Mouse (Mus musculus) T-cell, adult 2 months (primary cell): Measurements from ENCODE around the gene Sf3b4.
A peak's percentile ranks its signal among the peaks of the same experiment; 100 is the strongest.
"Not testable (repeated sequence)": the region's sequence is repeated elsewhere in the genome, so short reads cannot be mapped to it uniquely, and the experiment has no call there.

ENCODE experiments used
- DNase-seq: peaks from one replicate; pipeline ENCODE4 v3.0.0; 2022; ENCODE audit warnings: low spot score

The Sf3b4 gene

DNA sequence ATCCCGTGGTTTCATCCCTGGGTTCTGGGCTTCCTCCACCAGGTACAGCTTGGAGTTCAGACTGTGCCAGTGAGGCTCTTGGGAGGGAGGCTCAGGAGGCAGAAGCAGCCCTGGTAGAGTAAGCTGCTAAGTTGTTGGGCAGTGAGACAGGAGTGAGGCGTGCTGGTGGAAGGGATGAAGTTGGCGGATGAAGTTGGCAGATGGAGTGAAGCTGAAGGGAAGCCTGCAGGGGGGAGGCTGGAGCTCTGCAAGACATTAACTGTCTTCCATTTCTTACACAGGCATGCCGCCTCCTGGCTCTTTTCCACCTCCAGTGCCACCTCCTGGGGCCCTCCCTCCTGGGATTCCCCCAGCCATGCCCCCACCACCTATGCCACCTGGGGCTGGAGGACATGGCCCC, 1.9 kb downstream of the Sf3b4 start:
- DNase-seq: not testable (repeated sequence)

DNA sequence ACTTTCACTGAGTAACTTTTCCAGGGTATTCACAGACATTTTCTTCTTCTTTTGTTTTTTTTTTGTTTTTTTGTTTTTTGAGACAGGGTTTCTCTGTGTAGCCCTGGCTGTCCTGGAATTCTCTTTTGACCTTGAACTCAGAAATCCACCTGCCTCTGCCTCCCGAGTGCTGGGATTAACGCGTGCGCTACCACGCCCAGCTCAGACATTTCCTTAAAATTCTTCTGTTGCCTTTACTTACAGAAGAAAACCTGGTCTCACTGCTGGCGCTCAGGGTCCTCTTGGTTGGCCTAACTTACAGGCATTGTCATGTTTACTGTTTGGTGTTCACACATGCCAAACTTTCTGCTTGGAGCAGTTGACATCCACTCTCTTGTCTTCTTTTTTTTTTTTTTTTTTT, 3.1 kb downstream of the Sf3b4 start:
- DNase-seq: no peak

DNA sequence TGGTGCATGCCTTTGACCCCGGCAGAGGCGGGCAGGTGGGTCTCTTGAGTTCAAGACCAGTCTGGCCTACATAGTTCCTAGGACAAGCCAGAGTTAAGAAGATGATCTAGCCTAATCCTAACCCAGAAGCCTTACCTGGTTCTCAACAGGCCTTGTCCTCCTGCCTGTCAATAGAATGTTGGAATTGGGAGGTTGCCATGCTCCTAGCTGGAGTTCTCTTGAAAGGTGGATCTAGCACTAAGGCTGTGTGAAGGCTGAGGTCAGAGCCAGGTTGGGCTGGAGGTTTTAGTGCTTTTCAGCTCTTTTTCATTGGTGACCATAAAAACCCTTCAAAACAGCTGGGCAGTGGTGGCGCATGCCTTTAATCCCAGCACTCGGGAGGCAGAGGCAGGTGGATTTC, 6.3 kb downstream of the Sf3b4 start:
- DNase-seq: no peak

DNA sequence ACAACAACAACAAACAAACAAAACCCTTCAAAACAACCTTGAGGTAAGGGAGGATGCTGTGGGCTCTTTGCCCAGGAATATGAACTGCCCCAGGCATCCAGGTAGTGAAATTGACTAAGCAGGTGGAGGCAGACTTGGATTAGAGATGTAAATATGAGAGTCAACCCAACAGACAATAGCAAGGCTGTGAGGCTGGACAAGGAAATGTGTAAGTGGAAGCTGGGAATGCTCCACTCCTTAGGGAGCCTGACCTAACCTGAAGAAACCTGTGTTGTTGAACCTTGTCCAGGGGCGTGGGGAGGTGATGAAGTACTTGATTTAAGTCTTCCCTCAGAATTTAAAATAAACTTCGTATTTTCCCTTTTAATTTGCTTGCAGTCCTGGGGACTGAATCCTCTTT, 6.8 kb downstream of the Sf3b4 start:
- no peak for DNase-seq

DNA sequence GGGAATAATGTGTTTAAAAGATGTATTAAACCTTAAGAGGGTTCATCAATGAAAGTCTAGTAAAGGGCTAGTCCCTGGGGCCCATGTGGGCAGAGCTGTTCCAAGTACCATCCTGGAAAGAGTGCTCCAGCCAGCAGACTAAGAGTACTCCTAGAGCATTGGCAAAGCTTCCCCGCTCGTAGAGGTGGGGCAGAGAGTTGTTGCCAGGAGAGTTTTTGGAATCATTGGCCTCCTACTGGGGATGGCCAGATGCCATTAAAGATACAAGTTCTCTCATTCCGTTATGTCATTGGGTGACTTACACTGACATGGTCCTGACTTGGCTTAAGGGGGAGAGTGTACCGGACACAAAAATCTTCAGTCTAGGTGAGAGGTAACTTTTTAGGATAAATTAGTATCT, 7.4 kb downstream of the Sf3b4 start:
- DNase-seq: no peak

DNA sequence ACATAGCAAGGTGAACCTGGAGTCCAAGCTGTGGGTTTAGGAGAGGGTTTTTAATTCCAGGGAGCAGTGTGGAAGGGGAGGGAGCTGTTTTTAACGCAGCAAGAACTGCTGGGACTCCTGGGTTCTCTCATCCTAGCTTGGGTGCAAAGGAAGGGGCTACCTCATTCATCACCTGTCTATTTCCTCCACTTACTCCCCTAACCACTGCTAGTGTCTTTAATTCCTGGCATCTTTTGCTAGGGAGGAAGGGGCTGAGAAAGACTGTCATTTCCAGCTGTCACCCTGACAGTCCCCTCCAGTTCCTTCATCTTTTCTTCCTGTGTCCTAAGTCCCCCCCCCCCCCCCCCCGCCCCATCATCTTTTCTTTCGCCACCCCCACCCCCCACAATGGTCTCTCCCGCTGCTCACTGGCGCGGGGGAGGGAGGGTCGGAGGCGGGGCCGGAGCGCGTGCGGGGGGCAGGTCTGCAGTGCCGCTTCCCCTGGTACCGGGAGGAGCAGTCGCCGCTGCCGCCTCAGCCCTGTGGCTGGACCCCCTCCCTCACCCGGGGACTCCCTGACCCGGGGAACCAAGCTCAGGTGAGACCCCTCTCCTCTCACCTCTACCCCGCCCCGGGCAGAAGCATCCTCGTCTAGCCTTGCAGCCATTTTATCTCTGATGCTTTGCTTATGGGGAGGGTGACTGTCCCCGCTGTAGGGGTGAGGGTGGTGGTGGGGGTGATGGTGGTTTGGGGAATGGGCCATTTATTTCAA, 8.8 kb downstream of the Sf3b4 start, which contains the start of gene Sv2a:
TSS of gene Sv2a (plus strand) at position 425 of the 751 bp plus-strand sequence.
- peak; percentile 54 for DNase-seq

DNA sequence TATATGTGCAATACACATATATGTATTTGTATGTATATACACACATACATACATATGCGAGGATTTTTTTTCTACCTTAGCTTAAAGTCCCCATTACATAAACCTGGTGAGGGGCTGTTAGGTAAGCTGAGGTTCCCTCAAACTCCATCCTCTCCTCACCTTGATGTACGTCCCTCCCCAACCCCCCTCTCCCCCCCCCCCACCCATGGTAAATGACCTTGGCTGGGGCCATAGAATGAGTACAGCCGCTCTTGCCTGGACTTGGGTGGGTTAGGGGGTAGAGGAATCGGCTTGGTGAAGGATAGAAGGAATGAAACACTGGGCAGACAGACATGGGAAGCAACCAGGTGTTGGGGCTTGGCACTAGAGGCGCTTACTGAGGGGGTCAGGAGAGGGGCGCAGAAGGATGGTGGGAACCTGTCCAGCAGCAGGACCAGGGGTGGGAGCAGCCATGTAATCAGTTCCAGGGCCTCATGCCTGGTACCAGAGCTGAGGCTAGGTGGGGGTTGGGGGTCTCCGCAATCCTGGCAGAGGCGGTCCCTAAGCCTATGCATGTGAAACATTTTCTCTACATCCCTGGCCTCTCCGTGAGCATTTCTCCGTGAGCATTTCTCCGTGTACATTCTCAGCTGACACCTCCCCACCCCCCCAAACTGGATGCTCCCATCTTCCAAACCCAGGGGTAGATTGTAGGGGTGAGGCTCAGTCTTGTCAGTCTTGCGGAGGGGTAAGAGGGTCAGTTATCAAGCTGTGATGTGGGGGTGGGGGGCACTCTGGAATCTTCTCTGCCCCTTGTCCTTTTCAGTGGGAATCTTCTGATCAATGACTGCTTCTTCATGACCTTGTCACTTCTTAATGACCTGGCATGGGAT, 9.6 kb downstream of the Sf3b4 start:
- DNase-seq: no peak

DNA sequence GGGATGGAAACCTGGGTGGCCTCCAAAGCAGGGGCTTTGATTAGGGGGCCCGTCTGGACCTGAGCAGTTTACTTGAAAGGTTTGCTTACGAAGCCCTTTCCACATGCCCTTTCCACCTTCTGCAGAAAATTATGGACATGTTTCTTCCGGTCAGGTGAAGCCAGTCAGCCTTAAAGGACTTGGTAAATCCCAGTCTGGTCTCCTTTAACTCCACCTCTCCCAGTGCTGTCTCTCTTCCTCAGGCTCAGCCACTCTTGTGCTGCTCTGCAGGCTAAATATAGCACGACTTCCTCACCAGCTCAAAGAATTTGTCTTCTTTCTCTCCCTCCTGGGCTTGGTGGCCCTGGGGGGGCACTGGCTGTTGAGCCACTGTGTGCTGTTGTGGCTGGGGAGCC, 10.2 kb downstream of the Sf3b4 start:
- no peak for DNase-seq

DNA sequence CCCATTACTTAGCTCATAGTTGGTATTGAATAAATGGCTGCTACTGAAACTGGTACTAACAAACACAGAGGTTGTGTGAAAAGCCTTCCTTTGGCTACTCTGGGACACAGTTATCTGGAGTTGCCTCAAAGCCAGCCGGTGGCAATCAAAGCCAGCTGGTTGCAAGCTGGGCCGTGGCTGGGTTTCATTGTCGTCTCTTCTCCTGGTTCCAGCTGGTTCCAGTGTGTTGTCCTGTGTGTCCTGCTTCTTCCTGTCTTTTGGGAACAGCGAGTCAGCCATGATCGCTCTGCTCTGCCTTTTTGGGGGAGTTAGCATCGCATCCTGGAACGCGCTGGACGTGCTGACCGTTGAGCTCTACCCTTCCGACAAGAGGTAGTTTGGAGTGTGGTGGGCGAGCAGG, 20.8 kb downstream of the Sf3b4 start:
- DNase-seq: no peak

DNA sequence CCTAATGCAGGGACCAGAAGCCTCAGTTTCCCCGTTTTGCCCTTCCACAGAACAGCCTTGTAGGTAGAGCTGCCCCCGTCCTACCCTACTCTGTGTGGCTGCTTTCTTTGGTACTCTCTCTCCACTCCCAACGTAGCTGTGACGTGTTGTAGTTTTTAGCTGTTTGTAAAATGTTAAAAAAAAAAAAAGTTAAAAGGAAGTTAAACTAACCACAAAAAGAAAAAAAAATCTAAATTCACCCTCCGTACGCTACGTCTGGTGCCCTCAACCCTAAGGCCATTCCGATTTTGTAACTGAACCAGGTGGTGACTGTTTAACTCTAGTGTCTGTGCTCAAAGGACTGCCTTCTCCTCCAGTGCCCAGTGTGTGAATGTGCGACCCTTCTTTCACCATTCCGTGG, 22.8 kb downstream of the Sf3b4 start:
- DNase-seq: peak; percentile 48

DNA sequence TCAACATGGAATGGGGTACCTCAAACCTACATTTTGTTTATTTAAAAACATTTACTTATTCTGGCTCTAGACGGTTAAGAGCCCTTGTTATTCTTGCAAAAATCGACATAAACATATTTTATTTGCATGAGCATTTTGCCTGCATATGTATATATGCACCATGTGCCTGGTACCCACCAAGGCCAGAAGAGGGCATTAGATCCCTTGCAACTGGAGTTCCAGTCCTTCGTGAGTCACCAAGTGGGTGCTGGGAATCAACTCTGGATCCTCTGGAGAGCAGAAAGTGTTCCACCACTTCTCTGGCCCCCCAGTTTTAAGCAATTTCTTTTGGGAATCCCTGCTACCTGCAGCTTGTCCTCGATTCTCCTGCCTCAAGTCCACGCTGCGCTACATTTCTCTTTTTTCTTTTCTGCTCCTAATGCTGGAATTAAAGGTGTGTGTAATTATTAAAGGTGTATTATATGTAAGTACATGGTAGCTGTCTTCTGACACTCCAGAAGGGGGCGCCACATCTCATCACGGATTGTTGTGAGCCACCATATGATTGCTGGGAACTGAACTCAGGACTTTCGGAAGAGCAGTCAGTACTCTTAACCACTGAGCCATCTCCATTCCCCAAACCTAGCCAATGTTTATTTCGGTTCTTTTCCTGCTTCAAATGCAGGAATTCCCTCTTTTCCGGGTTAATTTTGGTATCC, 23.6 kb downstream of the Sf3b4 start:
- no peak for DNase-seq

DNA sequence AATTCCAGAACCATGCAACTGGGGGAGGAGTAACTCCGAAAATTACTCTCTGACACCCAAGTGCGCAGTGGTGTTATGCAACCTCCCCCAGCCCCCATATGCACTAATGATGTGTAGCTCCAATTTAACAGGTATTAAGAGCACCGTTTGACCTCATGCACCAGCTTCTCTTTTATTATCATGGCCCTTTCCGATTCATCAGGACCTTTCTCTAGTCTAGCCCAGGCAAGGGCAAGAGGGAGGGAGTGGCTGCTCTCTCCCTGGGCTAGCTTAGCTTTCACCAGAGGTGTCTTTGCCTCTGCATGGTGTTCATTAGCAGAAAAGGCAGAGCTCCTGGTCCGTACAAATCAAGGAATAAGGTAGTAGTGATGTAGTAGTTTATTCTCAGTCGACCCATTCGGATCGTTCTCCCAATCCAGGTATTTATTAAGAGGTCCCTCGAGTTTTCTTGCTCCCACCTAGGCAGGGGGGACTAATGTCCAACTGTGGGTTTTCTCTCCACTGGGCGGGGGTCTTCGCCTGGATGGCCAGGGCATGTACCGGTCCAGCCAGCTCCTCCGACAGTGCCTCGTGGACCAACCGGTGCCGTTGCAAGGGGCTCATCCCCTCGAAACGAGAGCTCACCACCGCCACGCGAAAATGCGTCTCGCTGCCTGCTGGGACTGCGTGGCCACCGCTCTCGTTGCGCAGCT, 24.5 kb downstream of the Sf3b4 start:
- DNase-seq: no peak

DNA sequence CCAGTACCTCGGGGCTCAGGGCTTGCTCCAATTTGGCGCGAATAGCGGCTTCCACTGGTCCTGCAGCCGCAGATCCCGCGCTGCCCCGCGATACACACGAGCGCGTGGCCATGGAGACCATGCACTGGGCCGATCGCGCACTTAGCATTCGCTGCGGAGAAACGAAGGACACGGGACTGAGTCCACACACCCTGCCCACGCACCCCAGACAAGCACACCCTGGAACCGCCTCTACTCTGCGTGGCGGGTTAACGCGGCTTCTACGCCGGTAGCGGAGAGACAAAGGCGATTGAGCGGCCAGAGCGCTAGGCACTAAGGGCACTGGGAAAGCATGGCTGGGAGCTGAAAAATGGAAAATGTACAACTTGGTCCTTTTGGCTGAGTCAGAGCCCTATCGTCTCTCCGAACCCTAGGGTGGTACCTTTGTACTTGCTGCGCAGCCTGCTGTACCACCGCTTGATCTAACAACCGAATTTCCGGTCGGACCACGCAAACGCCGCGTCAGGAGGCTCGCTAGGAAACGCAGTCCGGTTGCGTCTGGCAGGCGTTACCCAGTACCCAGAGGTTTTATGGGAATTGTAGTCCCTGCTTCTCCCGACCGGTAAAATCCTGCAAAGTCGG, 25.1 kb downstream of the Sf3b4 start:
- DNase-seq: peak; percentile 92

DNA sequence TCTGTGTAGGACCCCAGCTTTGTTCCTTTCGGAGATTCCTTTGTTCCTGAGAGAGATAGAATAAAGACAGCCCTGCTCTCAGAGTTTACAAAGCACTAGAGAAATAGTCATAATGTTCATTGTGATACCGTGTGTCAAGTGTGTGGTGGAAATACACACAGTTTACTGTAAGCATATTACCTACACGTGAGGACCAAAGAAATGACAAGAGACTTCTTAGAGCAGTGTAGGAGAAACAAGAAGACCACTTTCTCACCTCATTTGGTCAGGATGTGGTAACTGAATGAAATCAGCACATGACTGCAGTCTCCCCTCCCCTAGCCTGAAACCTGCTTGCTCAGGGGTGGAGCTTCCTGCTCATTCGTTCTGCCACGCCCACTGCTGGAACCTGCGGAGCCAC, 26.0 kb downstream of the Sf3b4 start:
- DNase-seq: peak; percentile 85

DNA sequence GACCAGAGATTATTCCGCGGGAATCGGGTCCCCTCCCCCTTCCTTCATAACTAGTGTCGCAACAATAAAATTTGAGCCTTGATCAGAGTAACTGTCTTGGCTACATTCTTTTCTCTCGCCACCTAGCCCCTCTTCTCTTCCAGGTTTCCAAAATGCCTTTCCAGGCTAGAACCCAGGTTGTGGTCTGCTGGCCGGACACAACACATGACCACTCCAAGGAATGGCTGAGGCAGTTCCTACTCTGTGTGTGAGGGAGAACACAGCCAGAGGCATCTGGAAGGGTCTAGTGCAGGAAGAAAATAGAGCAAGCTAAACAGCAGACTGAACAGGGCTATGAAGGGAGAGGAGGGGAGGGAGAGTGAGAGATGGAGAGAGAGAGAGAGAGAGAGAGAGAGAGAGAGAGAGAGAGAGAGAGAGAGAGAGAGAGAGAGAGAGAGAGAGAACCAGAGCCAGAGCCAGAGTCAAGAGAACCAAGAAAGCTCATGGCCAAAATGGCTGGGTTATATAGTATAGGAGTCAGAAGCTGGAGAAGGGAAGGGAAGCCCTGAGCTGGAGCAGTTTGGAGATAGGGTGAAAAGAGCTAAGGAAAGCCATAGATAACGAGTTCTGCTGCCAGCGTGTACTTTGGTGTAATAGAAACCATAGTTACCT, 26.6 kb downstream of the Sf3b4 start:
- not testable (repeated sequence) for DNase-seq

DNA sequence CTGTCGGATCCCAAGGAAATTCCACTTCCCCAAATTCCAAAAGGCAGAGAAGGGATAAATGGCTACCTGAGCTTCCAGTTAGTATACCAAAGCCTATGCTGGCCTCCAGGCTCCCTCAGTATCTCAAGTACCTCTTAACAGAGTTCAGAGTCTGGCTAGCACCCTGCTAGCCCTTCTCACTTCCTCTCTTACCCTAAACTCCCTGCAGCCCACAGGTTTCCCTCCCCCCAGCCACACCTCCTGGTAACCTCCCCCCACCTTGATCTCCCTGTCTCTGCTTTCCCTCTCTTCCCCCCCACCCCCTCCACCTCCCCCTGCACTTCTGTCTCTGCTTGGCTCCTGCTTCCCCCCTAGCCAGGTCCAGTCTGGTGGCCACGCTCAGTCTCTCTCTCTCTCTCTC, 27.6 kb downstream of the Sf3b4 start:
- no peak for DNase-seq

DNA sequence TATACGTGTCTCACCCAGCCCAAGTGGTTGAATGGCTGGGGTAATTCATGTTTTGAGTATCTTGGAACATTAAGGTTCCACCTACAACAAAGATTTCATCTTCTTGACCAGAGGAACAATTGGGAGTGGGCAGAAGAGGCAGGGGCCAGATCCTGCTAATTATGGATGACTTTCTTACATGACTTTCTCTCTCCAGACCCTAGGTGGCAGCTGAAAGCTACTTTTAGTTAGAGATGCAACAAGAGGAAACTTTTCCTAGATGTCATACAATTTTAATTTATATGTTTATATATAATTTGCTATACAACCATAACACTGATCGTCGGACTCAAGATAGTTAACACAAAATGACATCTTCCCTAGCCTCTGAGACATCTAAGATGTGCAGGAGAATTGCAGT, 35.7 kb downstream of the Sf3b4 start:
- no peak for DNase-seq

DNA sequence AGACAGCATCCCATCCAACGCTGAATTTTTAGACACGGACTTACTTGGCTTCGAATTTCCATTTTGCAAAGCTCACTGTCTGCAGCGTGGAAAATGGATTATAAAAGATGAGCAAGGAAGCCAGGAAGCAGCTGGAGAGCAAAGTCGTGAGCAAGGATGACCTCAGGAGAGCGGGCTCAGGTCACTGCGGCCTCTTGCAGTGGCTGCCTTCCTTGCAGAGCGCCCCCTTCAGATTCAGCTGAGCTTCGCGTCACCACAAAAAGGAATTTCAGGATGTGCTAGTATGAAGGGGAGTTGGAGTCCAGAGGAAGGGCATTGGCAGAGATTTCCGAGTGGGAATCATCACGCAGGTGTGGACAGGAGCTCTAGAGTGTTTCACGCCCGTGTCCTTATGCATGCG, 37.1 kb downstream of the Sf3b4 start:
- DNase-seq: no peak

DNA sequence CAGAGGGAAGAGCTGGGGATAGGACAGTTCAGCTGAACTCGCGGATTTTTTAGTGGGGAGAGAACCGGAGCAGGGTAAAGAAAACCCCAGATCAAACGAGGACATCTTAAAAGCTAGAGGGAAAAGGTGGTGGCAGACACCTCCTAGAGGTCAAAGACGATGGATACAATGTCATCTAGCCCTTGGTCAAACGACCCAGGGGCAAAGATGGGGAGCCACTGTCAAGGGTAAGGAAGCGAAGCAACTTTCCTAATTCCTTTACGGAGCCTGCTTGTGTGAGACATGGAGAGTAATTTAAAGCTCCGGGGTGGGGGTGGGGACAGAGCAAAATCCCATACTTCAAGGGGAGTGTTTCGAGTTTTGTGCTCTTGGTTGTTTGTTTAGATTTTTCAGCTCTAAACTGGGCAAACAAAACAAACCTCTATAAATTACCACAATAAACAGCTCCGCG, 47.1 kb downstream of the Sf3b4 start:
- peak; percentile 54 for DNase-seq

DNA sequence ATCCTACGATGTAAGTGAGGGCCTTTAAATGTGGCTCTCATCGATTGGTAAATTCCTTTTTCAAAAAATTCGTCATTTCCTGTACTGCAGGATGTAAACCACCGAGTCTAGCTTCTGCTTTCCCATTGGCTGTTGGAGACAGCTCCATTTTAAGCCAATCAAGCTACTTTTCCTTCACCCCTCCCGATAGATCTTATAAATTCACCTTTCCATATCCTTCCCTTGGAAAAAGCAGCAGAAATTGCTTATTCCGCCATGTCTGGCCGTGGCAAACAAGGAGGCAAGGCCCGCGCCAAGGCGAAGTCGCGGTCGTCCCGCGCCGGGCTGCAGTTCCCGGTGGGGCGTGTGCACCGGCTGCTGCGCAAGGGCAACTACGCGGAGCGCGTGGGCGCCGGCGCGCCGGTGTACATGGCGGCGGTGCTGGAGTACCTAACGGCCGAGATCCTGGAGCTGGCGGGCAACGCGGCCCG, 47.6 kb downstream of the Sf3b4 start, which contains the start of the genes Bola1 and Hist2h2ab:
TSS of gene Bola1 (minus strand) at position 49 of the 470 bp plus-strand sequence.
TSS of gene Hist2h2ab (plus strand) at position 205 of the 470 bp plus-strand sequence.
- DNase-seq: peak; percentile 80
